Mouse (Mus musculus): ENCODE results near the gene Sbk2.
"Not testable (repeated sequence)": the region's sequence is repeated elsewhere in the genome, so short reads cannot be mapped to it uniquely, and the experiment has no call there.

The Sbk2 gene

DNA sequence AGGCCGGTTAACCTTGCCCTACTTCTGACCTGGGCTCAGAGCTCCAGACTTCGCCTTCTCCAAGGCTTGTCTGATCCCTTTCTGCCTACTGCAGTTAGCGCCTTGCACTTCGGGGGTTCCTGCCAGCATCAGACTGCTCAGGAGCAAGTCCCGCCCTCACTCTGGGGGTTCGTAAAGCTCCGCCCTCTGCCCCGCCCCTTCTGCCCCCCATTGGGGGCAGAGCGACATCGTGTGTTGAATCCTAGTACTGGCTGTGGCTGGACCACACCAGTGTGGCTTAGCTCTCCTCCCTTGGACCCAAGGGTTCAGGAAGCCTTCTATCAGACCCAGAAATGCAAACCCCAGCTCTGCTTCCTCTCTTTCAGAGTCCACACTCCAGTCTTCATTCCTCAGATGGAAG, at the start of gene Sbk2:
TSS of gene Sbk2 (minus strand) at position 135 of the 400 bp plus-strand sequence.
- peak; percentile 78 for DNase-seq (ENCODE audit: low spot score)

DNA sequence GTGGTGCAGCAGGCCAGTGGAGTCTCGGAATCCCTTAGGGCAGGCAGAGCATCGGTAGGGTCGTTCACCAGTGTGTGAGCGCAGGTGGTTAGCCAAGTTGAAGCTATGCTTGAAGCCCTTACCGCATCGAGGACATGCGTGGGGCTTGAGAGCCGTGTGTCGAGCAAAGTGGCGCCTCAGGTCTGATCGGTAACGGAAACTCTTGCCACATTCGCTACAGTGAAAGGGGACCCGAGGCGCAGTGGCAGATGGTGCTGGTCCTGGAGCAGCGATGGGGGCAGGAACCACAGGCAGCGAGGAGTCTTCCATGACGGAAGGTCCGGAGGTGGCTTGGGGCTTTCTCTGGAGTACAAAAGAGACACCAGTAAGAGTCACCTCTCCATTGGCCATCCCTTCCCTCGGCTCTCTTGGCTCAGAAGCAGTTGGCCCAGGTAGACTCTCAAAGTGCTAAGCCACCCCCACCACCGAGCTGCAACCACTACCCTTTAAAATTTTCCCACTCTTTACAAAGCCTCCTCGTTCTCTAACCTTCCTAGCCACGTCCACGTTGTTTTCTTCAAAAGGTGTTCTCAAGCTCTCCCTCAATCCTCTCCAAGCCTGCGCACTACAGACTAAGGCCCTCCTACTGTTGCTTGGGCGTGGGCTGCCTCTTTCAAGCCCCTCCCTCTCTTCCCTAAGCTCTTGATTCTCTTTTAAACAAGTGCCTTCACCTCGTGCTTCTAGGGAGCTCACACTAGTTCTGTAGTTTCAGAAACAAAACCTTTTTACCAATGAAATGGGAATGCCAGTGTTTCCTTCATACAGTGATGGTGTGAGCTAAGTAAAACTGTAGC, 48.7 kb upstream of the Sbk2 start:
- peak; percentile 47 for DNase-seq (ENCODE audit: low spot score)

DNA sequence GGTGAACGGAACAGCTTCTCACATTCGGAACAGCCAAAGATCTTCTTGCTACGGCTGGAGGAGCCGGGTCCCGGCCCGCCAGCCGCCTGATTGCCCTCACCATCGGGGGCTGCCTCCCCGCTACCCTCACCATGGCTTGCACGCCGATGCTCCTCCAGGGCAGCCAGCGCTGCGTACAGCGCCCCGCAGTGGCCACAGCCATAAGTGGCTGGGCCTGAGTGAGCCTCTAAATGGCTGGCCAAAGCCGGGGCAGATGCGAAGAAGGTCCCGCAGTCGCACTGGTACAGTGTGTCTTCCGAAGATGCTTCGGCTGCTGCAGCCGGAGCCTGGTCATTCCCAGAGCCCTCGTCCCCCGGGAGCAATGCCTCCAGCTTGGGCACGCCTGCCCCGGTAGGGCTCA, 44.0 kb upstream of the Sbk2 start:
- DNase-seq (ENCODE audit: low spot score) = no peak

DNA sequence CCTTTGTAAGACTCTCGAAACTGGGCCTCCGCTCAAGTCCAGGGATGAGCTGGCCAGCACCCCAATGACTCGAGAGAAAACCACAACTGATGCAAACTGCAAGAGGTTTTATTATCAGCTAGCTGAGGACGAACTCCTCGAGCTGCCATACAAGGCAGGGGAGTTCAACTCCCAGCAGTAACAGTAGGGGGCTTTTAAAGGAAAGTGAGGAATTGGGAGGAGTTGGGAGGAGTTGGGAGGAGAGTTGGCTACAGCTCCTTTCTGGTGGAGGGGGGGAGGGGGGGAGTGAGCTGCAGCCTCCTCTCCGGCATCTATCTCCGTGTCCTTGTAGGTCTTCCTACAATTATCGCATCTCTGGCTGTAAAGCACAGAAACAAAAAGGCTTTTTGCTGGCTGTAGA, 38.7 kb upstream of the Sbk2 start:
- not testable (repeated sequence) for DNase-seq (ENCODE audit: low spot score)

DNA sequence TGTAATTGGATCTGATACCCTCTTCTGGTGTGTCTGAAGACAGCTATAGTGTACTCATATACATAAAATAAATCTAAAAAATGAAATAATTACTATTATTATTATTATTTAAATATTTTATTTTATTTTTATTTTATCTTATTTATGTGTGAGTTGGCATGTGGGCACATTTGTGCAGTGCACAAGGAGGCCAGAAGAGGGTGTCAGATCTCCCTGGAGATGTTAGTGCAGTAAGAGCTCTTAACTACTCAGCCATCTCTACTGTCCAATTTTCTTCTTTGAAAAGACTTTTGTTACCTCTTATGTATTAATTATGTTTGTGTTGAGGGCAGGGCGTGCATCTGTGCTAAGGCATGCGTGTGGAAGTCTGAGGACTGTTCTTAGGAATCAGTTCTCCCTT, 35.7 kb upstream of the Sbk2 start:
- no peak for DNase-seq (ENCODE audit: low spot score)

DNA sequence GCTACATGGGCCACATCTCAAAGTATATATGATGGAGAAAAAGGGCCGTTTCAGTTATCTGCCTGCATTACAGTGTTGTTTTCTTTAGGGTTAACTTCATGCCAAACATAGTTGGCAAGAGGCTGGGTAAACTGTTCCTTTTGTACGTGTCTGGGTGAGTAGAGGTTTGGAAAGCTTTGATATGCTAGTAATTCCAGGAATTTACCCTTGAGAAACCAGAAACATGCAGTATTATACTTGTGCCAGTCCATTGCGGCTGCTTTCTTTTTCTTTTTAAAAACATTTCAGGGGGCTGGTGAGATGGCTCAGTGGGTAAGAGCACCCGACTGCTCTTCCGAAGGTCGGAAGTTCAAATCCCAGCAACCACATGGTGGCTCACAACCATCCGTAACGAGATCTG, 32.7 kb upstream of the Sbk2 start:
- DNase-seq (ENCODE audit: low spot score) = no peak

DNA sequence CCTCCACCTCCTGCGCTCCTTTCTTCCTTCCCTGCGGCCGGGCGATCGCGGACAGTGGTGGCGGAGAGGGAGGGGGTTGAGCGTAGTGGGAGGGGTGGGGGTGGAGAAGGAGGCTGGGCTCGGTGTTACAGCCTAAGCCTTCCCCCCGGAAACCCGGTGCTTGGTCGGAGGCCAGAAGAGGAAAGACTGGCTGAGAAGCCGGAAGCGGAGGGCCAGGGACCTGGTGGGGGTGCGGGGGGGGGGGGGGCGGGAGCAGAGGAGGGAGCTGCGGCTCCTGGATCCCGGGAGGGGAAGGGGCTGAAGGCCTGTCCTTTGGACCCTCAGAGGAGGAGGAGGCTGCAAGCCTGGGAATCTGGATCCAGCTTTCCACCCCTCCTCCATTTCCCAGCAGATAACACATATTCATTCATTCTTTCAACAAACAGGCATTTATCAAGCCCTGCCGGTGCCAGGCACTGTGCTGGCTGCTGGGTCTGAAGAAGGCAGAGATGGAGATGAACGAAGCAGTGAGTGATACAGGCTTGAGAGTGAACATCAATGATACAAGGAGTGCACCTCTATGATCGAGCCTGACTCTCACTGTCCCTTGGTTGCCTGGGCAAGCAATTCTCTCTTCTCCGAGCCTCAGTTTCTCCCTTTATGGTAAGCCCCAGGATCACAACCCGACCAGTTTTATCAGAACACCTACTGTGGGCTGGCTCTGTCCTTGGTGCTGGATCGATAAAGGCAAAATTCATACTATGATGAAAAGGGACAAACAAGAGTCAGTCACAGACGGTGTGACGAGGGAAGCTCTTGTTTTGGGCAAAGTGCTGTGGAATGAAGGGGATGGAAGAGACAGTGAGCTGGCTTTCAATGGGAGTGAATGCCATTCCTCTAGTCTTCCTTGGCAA, 32.0 kb upstream of the Sbk2 start, which contains the start of gene Zfp579:
TSS of gene Zfp579 (minus strand) at position 156 of the 893 bp plus-strand sequence.
- DNase-seq (ENCODE audit: low spot score) = peak; percentile 89

DNA sequence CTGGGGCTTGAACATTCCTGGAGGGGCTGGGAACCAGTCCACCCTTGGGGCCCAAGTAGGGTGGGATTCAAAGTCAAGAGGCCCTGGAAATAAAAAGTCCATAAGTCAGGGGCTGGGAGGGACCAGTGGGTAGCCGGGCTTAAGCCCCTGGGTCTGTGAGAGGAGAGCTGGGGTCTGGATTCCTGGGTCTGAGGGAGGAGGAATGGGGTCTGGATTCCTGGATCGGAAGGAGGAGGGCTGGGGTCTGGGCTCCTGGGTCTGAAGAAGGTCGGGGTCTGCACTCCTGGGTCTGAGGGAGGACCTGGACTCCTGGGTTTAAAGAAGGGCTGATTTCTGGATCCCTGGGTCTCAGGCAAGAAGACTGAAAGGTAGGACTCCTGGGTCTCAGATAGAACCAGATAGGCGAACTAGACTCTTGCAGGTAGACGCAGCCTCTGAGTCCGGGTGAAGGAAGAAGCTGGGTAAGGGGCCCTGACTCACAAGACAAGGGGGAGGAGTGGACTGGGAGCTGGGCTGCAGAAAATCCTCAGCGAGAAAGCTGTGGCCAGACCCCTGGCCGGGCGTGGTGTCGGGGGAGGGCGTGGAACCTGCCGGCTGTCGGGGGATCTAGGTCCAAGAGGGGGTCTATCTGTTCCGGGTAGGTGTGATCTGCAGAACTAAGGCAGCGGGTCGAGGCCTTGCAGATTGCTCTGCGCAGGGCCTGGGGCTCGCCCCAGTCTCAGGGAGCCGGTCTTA, 31.2 kb upstream of the Sbk2 start:
- no peak for DNase-seq (ENCODE audit: low spot score)

DNA sequence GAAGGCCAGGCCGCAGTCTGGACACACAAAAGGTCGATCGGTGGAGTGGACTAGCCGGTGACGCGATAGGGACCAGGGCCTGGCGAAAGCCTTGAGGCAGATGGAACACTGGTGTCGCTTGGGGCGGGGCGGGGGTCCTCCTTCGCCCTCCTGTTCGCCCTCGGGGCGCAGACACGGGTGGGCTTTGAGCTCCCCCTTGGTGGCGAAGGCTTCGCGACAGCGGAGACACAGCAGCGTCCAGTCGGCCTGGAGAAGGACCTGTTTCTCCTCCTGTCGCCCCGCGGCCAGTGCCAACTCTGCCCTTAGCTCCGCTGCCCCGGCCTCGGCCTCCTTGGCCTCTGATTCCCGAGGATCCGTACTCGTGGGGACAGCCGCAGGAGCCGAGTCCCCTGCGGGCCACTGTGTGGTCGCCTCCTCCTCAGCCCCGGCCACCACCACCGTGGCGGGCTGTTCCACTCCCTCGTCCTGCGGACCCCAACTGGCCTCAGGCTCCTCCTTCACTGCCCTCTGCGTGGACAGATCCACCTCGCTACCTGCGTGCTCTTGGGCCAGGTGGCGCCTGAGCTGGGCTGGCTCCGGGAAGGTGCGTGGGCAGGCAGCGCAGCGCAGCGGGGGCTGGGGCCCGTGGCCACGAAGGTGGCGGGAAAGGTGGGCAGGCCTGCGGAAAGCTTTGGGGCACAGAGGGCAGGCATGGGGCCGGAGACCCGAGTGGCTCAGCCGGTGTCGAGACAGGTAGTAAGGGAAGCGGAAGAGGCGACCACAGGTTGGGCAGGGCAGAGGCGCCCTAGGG, 30.0 kb upstream of the Sbk2 start:
- no peak for DNase-seq (ENCODE audit: low spot score)

DNA sequence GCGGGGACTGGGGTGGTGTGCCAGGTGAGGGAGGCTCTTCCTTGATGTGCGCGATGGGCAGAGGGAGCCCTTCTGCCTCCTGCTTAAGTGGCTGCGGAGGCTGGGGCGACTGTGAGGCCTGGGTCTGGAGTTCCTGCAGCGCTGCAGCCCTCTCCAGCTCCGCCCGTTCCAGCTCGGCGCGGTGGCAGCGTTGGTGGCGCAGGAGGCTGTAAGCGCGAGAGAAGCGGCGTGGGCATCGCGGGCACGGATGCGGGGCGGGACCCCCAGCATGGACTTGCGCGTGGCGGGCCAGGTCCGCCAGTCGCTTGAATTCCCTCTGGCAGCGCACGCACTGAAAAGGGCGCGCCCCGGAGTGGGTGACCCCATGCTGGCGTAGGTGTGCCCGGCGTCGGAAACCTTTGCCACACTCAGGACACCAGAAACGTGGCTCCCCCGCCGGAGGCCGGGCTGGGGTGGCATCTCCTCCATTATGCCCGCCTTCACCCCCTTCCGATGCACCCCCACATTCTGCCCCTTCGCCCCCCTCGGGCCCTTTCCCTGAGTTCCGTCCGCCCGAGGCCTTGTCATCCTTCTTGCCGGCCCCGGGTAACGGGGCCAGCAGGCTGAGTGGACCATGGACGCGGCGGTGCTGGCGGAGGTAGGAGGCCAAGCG, 29.3 kb upstream of the Sbk2 start:
- no peak for DNase-seq (ENCODE audit: low spot score)

DNA sequence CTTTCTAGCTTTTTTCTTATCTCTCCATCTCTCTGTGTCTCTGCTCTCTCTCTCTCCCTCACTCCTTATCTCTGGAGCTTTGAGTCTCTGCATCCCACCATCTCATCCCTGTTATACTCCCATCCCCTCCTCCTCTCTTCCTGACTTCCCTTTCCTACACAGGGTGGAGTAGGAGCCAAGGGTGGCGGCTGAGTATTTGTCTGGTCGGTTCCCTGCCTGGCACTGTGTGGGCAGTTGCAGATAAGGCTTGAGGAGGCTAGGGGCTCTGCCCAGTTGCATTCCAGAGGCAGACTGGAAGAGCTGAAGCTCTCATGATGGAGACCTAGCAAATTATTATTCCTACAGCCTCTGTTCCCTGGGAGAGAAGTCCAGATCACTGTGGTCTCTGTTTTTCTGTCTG, 24.0 kb upstream of the Sbk2 start:
- no peak for DNase-seq (ENCODE audit: low spot score)

DNA sequence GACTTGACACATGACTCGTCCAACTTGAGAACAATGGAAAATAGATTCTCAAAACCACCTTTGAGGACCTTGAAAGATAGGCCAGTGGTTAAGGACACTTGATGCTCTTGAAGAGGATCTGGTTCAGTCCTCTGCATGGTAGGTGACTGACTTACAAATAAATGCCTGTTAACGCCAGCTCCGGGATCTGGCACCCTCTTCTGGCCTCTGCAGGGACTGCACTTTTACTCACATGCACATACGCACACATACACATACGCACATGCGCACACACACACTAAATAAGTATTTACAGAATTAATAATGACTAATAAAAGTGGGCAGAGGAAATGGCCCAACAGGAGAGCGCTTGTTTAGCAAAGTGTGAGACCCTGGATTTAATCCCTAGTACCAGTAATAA, 12.6 kb upstream of the Sbk2 start:
- no peak for DNase-seq (ENCODE audit: low spot score)

DNA sequence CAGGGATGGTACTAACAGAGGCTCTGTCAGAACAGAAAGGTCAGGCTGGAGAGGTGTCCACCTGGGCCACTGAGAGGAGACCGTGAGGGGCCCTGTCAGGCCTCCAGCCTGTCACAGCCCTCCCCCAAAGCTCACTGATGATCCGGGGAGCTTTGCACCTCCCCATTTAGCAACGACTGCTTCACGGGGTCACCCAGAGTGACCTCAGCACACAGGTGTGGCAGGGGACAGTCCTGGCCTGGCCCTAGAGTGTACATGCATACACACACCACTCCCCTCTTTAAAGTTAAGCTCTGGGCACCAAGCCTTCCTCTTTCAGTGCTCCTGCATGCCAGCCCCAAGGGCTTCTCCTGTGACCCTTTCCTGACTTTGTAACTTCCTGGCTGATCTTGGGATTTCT, 11.2 kb upstream of the Sbk2 start:
- no peak for DNase-seq (ENCODE audit: low spot score)

DNA sequence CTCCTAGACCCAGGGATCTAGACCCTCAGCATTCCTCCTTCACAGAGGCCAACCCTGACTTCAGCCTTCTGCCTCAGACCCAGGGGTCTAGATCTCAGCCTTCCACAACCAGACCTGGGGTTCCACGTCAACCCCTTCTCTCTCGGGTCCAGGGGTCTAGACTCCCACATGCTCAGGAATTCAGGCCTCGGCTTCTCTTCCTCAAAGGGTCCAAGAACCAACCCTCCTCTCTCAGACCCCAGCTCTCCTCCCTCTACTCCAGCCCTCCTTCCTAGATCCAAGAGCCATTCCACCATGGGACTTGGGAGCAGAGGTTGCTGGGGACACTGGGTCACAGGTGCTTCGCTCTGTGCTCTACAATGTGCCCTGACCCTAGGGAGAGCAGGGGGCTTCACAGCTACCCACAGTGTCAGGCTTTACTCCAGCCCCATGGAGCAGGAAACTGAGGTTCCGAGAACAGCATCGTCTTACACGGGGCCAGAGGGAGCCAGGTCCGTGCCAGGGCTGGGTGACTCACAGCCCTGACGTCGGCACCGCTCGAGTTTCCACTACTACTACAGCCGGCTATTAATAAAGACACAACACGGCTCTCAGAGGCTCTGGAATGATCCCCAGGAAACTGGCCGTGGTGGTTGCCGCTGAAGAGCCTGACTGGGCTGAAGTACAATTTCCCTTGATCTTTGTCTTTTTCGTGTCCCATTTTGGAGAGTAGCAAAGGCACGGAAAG, 8.3 kb upstream of the Sbk2 start:
- peak; percentile 63 for DNase-seq (ENCODE audit: low spot score)

DNA sequence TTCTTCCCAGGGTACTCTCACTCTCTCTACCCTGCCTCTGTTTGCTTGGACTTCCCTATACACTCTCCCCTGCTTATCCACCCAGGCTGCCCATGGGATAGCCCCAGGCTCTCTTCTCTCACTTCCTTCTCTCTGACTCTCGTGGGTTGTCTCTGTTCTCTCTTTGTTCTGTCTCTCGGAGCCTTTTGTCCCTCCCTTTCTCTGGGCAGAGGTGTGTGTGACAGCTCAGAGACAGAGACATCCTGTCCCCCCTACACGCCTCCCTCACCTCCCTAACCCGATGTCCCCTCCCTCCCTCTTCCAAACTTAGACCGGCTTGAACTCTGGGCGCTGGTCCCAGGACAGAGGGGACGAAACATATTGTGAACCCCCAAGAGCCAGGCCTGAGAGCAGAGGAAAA, 7.5 kb upstream of the Sbk2 start:
- DNase-seq (ENCODE audit: low spot score) = peak; percentile 53

DNA sequence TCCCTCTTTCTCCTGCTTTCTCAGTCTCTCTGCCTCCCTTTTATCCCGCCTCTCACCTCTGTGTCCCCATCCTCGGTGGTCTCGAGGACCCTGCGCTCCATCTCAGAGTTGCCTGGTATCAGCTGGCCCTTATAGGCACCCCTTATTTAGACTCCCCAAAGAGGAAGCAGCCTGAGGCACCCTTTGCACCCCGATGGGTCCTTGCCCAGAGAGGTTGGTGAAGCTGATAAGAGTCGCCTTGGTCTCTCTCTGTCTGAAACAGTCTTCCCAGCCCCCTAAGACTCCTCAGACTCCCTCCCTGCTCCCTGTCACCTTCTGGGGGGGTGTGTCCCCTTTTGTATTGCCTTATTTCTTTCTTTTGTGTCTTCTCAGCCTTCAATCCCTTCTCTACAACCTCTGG, 6.9 kb upstream of the Sbk2 start, which contains the start of gene Sbk3:
TSS of gene Sbk3 (minus strand) at position 101 of the 400 bp plus-strand sequence.
- DNase-seq (ENCODE audit: low spot score) = no peak

DNA sequence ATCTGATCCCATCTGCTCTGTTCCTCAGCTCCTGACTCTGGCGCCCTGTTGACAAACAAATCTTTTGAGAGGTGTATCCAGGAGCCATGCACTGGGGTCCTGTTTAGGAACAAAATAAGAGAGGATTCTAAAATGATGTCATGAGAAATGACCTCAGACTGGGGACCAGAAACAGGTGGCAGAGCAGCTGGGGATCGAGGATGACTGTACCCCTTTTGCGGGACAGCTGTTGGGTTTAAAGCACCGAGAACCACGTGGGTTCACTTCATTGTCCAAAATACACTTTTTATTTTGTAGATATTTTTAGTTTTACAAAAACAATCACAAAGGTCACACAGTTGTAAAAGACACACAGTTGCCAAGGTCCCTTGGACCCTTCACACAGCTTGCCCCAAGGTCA, 782 bp upstream of the Sbk2 start:
- DNase-seq (ENCODE audit: low spot score) = no peak

DNA sequence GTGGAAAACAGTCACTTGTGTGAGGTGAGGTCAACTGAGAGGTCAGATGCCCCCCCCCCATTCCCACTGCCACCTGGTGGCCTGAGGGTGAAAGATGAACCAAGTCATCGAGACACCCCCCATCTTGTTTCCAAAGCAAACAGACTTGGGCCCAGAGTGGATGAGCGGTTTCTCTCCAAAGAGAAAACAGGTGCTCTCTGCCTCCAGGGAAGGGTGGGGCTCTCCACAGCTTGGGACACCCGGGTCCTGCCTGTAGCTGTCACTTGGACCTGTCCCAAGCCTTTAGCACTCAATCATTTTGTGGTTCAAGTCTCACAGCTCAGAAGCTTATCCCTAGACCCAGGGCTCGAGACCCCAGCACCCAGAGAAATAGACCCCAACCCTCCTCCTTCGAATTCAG, 679 bp downstream of the Sbk2 start:
- no peak for DNase-seq (ENCODE audit: low spot score)

DNA sequence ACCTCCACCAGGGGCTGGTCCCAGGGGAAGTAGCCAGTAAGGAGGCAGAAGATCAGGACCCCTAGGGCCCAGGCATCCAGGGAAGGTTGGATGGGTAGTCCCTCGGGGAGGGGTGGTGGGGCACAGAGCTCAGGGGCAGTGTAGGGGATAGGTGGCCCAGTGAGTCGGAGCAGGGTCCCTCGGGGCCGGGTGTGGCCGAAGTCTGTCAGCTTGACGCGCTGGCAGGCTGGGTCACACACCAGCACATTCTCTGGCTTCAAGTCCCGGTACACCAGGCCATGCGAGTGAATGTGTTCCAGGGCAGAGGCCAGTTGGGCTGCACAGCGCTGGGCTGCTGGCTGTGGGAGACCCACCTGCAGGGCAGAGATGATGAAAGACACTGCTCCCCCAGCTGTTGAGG, 6.8 kb downstream of the Sbk2 start:
- no peak for DNase-seq (ENCODE audit: low spot score)

DNA sequence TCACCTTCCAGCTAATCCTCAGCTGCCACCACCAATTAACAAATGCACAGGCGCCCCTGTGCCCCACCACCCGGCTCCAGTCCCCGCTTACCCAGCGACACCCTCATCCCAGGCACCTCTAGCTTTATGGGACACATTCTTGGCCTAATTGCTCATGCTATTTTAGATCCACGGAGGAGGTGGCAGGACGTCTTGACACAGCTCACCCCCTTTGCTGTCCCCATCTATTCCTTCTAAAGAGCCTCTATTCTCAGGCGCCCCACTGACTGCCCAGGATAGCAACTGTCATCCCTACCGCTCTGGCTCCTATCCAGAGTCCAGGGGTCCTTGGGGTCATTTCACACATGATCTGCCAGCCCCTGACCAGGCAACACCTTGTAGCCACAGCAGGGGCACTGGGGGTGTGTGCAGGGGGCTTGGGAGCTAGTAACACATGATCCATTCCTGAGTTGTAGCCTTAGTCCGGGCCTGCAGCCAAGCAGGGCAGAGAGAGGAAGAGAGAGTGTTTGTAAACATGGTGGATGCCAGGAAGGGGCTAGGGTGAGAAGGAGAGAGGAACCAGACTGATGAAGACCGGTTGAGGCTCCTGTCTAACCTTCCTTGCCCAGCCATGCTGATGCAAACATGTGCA, 10.3 kb downstream of the Sbk2 start:
- no peak for DNase-seq (ENCODE audit: low spot score)
